Mouse (Mus musculus) telencephalon, adult 2 months (tissue): Measurements from ENCODE around the gene Gm20830.
"Not testable (repeated sequence)": the region's sequence is repeated elsewhere in the genome, so short reads cannot be mapped to it uniquely, and the experiment has no call there.

Experiments used
- DNase-seq: peaks from one replicate; pipeline ENCODE4 v3.0.0-alpha.2; 2011; ENCODE audit warnings: low read depth, low spot score

Gm20830 gene

DNA sequence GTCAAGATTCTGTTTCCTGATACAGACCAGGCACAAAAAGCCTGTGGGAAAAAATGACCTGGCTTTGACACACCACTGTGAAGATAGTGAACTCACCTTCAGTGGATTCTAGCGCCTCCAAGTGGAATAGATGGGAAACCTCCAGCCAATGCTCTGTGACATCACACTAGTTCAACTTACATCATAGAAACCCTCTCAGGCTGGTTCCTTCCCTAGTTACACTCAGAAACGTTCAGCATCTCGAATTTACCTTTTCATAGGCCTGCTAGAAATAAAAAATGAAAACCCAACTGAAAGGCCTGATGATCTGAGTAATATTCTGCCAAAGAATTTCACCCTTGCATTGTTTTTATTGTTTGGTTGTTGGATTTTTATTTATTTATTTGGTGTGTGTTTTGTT is at the start of gene Gm20830:
Gene Gm20830 (minus strand): TSS at position 101 of the 400 bp plus-strand sequence.
- DNase-seq: not testable (repeated sequence)
